Mouse (Mus musculus): ENCODE data around the gene Mark2. TPM values are rescaled to one million over a fixed set of nuclear protein-coding genes. Genes with fewer than 3 reads are reported as not detected.
A peak's percentile ranks its signal among the peaks of the same experiment; 100 is the strongest.

Mark2 gene
- polyA plus RNA-seq, 1 experiment, result 17.9 TPM

DNA sequence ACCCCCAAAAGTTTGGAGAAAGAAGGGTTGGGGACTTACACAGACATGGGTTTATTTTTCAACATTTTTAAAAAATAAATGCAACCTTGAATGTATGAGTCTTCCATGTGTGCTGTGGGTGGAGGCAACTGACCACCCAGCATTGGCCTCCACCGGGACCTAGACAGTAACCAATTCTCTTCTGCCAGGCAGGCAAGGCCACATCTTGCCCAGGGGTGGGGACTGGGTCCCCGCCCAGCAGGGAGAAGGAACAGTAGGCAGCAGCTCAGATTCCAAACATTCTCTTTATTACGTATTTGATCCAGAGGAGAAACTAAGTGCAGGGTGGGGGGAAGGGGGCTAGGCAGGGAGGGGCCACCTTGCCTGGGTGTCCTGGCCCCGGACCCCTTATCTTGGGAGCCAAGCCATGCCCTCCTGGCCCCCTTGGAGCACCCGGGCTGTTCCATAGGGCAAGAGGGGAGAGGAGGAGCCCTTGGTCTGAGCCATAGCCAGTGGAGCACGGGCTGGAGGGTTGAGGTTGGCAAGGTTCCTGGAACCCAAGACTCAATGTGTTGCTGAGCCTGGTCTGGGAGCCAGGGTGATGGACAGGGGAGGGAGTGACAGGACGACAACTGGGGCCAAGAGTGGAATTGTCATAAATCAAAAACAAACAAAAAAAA, 66.4 kb downstream of the Mark2 start:
- H3K4me3 ChIP-seq (replicated peaks), result no peak overlapping the region
- TF ChIP-seq TAL1 (IDR thresholded peaks at IDR 0.05; ENCODE audit: low read length) (no peak), GATA1 (IDR thresholded peaks at IDR 0.05; ENCODE audit: low read length) (no peak)
- no peaks in the 10 kb centered on the region for H3K9me3 ChIP-seq (ENCODE audit: control insufficient read depth, low read length)
- peaks cover 49% of the 10 kb centered on the region for H3K36me3 ChIP-seq (ENCODE audit: control insufficient read depth)
- 0 out of 2 replicates have a peak, but pooled peaks cover 2% of the 10 kb centered on the region for H3K27me3 ChIP-seq (ENCODE audit: control insufficient read depth)
- peaks cover 5% of the 10 kb centered on the region for H3K4me1 ChIP-seq (ENCODE audit: control insufficient read depth)

DNA sequence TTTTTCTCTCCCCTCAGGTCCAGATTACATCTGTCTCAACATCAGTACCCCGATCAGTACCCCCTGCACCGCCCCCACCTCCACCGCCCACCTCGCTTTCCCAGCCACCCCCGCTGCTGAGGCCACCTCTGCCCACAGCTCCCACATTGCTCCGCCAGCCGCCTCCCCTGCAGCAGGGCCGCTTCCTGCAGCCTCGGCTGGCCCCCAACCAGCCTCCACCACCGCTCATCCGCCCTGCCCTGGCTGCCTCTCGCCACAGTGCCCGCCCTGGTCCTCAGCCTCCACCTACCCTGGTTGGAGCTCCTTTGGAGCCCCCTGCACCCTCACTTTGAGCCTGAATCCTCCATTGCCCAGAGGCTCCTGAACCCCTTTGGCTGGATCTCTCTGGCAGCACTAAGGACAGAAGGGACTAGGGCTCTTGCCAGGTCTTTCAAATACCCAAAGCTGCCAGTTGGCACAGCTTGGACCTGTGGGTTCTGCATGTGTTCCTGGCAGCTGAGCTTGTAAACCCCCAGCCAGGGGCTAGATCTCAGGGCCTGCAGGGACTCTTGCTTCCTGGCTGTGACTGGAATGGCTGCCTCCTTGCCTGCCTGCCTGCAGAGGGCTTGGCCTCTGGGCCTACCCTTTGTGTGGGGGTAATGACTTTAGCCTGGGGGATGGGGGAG, 67.2 kb downstream of the Mark2 start:
- Histone ChIP-seq H3K36me3 (ENCODE audit: control insufficient read depth) (peaks cover 42% of the 10 kb centered on the region), H3K27me3 (ENCODE audit: control insufficient read depth) (peaks cover 8% of the 10 kb centered on the region), H3K4me3 (replicated peaks) (no peak overlapping the region), H3K4me1 (ENCODE audit: control insufficient read depth) (peaks cover 5% of the 10 kb centered on the region), H3K9me3 (ENCODE audit: control insufficient read depth, low read length) (no peaks in the 10 kb centered on the region)
- TF ChIP-seq TAL1 (IDR thresholded peaks at IDR 0.05; ENCODE audit: low read length), result no peak
- TF ChIP-seq GATA1 (IDR thresholded peaks at IDR 0.05; ENCODE audit: low read length), result no peak

DNA sequence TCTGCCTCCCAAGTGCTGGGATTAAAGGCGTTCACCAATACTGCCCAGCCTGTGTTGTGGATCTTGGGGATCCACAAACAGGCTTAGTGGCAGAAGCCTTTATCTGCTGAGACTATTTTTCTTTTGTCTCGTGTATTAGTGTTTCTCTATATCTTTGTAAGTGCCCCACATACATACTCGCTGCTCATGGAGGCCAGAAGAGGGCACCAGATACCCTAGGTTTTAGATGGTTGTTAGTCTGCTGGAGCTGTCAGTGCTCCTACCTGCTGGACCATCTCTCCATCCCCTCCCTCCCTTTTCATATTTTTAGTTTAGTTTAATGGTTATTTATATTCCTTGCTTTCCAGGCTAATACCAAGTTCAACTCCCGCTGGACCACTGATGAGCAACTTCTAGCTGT, 68.2 kb downstream of the Mark2 start:
- no peaks in the 10 kb centered on the region for H3K9me3 ChIP-seq (ENCODE audit: control insufficient read depth, low read length)
- peaks cover 10% of the 10 kb centered on the region for H3K4me1 ChIP-seq (ENCODE audit: control insufficient read depth)
- no peak overlapping the region for H3K4me3 ChIP-seq (replicated peaks)
- peaks cover 18% of the 10 kb centered on the region for H3K27me3 ChIP-seq (ENCODE audit: control insufficient read depth)
- peaks cover 32% of the 10 kb centered on the region for H3K36me3 ChIP-seq (ENCODE audit: control insufficient read depth)
- TF ChIP-seq TAL1 (IDR thresholded peaks at IDR 0.05; ENCODE audit: low read length) (no peak), GATA1 (IDR thresholded peaks at IDR 0.05; ENCODE audit: low read length) (no peak)

- Histone ChIP-seq H3K4me3 (replicated peaks) (peak overlapping the region; percentile 61), H3K27me3 (ENCODE audit: control insufficient read depth) (peaks cover 56% of the 10 kb centered on the region)
Measured at GRCm38 (mm10) chr19:7269290-7270044, 72.2 kb downstream of the Mark2 start.

DNA sequence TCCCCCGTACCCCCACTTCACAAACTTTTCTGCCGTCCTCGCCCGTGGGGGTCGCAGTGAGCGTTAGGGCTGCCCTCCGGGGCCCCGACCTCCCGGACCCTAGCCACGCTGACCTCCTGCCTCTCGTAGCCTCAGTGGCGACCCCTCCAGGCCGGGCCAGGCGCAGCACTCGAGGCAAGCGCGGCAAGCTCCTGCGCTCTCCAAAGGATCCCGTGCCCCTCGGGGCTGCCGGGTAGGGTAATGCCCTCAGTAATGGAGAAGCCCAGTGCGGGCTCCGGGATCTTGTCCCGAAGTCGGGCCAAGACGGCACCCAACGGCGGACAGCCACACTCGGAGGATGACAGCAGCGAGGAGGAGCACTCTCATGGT, 73.0 kb downstream of the Mark2 start:
- H3K4me3 ChIP-seq (replicated peaks), result peak overlapping the region; percentile 61
- H3K27me3 ChIP-seq (ENCODE audit: control insufficient read depth), result peaks cover 56% of the 10 kb centered on the region
- no peaks in the 10 kb centered on the region for H3K9me3 ChIP-seq (ENCODE audit: control insufficient read depth, low read length)
- H3K4me1 ChIP-seq (ENCODE audit: control insufficient read depth), result peaks cover 30% of the 10 kb centered on the region
- TF ChIP-seq TAL1 (IDR thresholded peaks at IDR 0.05; ENCODE audit: low read length), result no peak
- TF ChIP-seq GATA1 (IDR thresholded peaks at IDR 0.05; ENCODE audit: low read length), result no peak
- no peaks in the 10 kb centered on the region for H3K36me3 ChIP-seq (ENCODE audit: control insufficient read depth)

More at GRCm38 (mm10) chr19:7269290-7270044, 72.2 kb downstream of the Mark2 start:
- Histone ChIP-seq H3K36me3 (ENCODE audit: control insufficient read depth) (no peaks in the 10 kb centered on the region), H3K4me1 (ENCODE audit: control insufficient read depth) (peaks cover 30% of the 10 kb centered on the region), H3K9me3 (ENCODE audit: control insufficient read depth, low read length) (no peaks in the 10 kb centered on the region)
- TF ChIP-seq GATA1 (IDR thresholded peaks at IDR 0.05; ENCODE audit: low read length), result no peak
- no peak for TF ChIP-seq TAL1 (IDR thresholded peaks at IDR 0.05; ENCODE audit: low read length)

DNA sequence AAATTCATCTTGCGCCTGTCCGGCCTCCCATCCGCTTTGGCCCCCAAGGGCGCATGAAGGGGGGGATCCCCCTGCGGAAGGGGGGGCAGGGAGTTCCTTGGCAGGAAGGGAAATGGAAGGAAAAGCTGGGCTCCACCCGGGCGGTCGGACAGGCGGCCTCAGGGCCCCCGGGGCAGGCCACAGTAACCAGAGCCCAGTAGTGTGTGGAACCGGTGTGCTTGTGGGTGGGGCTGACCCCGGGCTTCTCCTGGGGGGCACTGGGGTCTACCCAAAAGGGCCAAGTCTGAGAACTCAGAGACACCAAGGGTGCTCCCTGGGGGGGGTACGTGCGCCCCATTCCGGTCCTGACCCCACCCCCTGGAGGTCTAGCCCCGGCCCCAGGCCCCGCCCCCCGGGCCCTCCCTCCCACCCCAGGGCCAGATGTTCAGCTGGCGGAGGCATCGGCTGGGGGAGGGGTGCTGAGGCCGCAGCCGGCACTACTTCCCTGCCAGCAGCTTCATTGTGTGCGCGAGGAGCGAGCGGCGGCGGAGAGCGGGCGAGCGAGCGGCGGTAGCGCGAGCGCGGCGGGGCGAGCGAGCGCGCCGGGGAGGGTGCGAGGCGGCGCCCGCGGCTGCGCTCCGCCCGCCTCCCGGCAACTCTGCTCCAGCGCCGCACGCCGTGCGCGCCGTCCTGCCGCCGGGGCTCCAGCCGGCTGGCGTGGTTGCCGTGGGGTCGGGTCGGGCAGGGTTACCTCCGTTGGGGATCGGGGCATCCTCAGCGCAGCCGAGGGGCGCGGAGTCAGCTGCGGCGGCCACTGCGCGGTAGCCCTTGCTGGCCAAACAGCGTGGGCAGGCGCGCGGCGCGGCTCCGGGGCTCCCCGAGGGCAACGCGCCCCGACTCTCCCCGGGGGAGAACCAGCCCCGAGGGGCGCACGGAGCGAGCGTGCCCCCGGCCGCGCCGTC, 73.6 kb downstream of the Mark2 start:
- H3K27me3 ChIP-seq (ENCODE audit: control insufficient read depth), result peaks cover 56% of the 10 kb centered on the region

DNA sequence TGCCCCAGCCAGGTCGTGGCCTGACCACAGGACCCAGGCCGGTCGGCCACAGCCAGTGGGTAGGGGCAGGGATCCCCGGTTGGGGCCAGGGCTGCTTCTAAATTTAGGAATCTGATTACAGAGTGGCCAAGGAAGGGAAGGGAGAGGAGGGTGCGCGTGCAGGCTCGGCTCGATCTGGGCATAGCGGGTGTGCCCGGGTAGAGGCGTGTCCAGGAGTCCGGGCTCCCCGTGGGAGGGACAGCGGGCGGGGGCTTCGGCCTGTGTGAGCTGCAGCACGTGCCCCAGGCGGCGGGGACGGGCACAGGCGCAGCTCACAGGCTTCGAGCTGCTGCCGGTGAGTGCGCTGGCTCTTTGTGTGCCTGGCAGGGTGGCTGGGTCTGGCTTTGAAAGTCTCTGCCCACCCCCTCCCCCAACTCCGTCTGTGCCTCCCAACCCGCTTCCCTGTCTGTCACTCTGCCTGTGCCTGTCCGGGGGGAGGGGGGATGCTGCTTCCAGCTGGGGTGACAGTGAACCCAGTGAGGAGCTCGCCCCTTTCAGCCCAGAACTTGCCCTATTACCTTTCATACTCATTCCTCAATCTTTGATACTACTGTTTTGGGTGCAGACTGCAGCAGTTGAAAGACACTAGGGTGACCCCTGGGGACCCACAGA, 74.4 kb downstream of the Mark2 start, which contains the start of gene Rcor2:
Rcor2 (plus strand) TSS at position 235 of the 651 bp plus-strand sequence.
- Histone ChIP-seq H3K9me3 (ENCODE audit: control insufficient read depth, low read length) (peaks cover 4% of the 10 kb centered on the region), H3K4me1 (ENCODE audit: control insufficient read depth) (peaks cover 30% of the 10 kb centered on the region), H3K4me3 (replicated peaks) (peak within 1 kb of the TSS; percentile 61), H3K27me3 (ENCODE audit: control insufficient read depth) (peaks cover 56% of the 10 kb centered on the region), H3K36me3 (ENCODE audit: control insufficient read depth) (no peaks in the 10 kb centered on the region)
- TF ChIP-seq TAL1 (IDR thresholded peaks at IDR 0.05; ENCODE audit: low read length) (no peak), GATA1 (IDR thresholded peaks at IDR 0.05; ENCODE audit: low read length) (no peak)

More for the DNA sequence above, 73.6 kb downstream of the Mark2 start:
- Histone ChIP-seq H3K9me3 (ENCODE audit: control insufficient read depth, low read length) (no peaks in the 10 kb centered on the region), H3K4me3 (replicated peaks) (peak overlapping the region; percentile 61), H3K4me1 (ENCODE audit: control insufficient read depth) (peaks cover 30% of the 10 kb centered on the region), H3K36me3 (ENCODE audit: control insufficient read depth) (no peaks in the 10 kb centered on the region)
- TF ChIP-seq TAL1 (IDR thresholded peaks at IDR 0.05; ENCODE audit: low read length) (no peak), GATA1 (IDR thresholded peaks at IDR 0.05; ENCODE audit: low read length) (no peak)

- H3K4me1 ChIP-seq (ENCODE audit: control insufficient read depth), result peaks cover 30% of the 10 kb centered on the region
- no peak overlapping the region for H3K4me3 ChIP-seq (replicated peaks)
- TF ChIP-seq TAL1 (IDR thresholded peaks at IDR 0.05; ENCODE audit: low read length), result no peak
- no peak for TF ChIP-seq GATA1 (IDR thresholded peaks at IDR 0.05; ENCODE audit: low read length)
- H3K36me3 ChIP-seq (ENCODE audit: control insufficient read depth), result no peaks in the 10 kb centered on the region
- H3K9me3 ChIP-seq (ENCODE audit: control insufficient read depth, low read length), result peaks cover 6% of the 10 kb centered on the region
- peaks cover 56% of the 10 kb centered on the region for H3K27me3 ChIP-seq (ENCODE audit: control insufficient read depth)
Measured at GRCm38 (mm10) chr19:7266421-7266831, 75.2 kb downstream of the Mark2 start.

Measured in erythroblast, embryonic 14.5 days (primary cell).